Mouse (Mus musculus) heart, adult 2 months (tissue): ENCODE results near the gene Slc30a4. TPM values are rescaled to one million over a fixed set of nuclear protein-coding genes. Genes with fewer than 3 reads are reported as not detected.

Experiments used
- DNase-seq, 2 experiments: peaks; one replicate each; pipeline ENCODE4 v3.0.0; 2021
- H3K27ac ChIP-seq: fragments of 200-600 bp; 2 replicates; pipeline ENCODE4 v1.8.1; 2022
- H3K27me3 ChIP-seq: fragments of 200-500 bp; 2 replicates; pipeline ENCODE4 v1.6.1; 2012; ENCODE audit warnings: mild to moderate bottlenecking, low read length, inconsistent platforms, mixed read lengths; ENCODE audit not compliant: control insufficient read depth, insufficient read depth
- H3K36me3 ChIP-seq: fragments of 200-500 bp; 2 replicates; pipeline ENCODE4 v1.6.1; 2012; ENCODE audit warnings: low read length, inconsistent platforms; ENCODE audit not compliant: control insufficient read depth, insufficient read depth
- H3K4me1 ChIP-seq: fragments of 200-500 bp; 2 replicates; pipeline ENCODE4 v1.6.1; 2011; ENCODE audit warnings: low read length; ENCODE audit not compliant: control insufficient read depth, insufficient read depth
- H3K4me3 ChIP-seq: fragments of 200-600 bp; 2 replicates; pipeline ENCODE4 v1.8.1; 2022
- H3K79me2 ChIP-seq: fragments of 200-500 bp; replicated peaks from 2 replicates; pipeline ENCODE4 v1.6.1; 2012; ENCODE audit warnings: mild to moderate bottlenecking, inconsistent platforms, low read length, moderate library complexity, mixed read lengths; ENCODE audit not compliant: control insufficient read depth, insufficient read depth
- H3K9ac ChIP-seq: fragments of 200-500 bp; 2 replicates; pipeline ENCODE4 v1.6.1; 2012; ENCODE audit warnings: low read depth, mild to moderate bottlenecking, control low read depth, inconsistent platforms, low read length, mixed read lengths
- CTCF ChIP-seq: fragments of 200-600 bp; IDR thresholded peaks from 2 replicates; pipeline ENCODE4 v1.8.1; 2022; ENCODE audit warnings: antibody characterized with exemption, mild to moderate bottlenecking, moderate library complexity
- EP300 ChIP-seq: fragments of 200-500 bp; IDR thresholded peaks from 2 replicates; pipeline ENCODE4 v1.6.1; 2011; ENCODE audit warnings: low read depth, low read length, control low read depth; ENCODE audit not compliant: insufficient read depth
- POLR2A ChIP-seq: fragments of 200-500 bp; IDR thresholded peaks from 2 replicates; pipeline ENCODE4 v1.6.1; 2011; ENCODE audit warnings: mild to moderate bottlenecking, low read depth, low read length, control low read depth; ENCODE audit not compliant: insufficient read depth
- WGBS: fragments of 180-500 bp; shearing (Covaris S2); methylation state at CpG from one replicate; pipeline ENCODE4 v1.1.7; 2018; 5-methylcytosine and 5-hydroxymethylcytosine counted together
- intact Hi-C: fragments of 180-260 bp; cut with DNase I; formaldehyde crosslinking; loops from one replicate; pipeline ENCODE4 v1.15.1; 2025
- long read RNA-seq: library from polyadenylated mRNA; stranded (forward); transcript quantifications from one replicate; pipeline ENCODE4 v2.0.0, GENCODE M21; 2021
- polyA plus RNA-seq: library from polyadenylated mRNA; depleted of rRNA; stranded (reverse); fragments of >200 nt; gene quantifications from 2 replicates; pipeline ENCODE4 v1.2.3, GENCODE M21; 2012; rRNA removed
- total RNA-seq, 2 experiments: library from RNA; stranded (reverse); gene quantifications; 2 replicates each; pipeline ENCODE4 v1.2.3; 2021

The Slc30a4 gene
- 1 to 10 TPM; 7.9 to 9.2 TPM for total RNA-seq
- polyA plus RNA-seq = 3.2 and 6.9 TPM in 2 replicates
- long read RNA-seq, full-length matches to known transcripts = 5 of 6 reads
- long read RNA-seq, partial matches to known transcripts = 0 of 6 reads
- long read RNA-seq, other reads (novel, unspliced or antisense) = 1 of 6 reads

- DNase-seq = peak; percentile 87 to 90
- under 1% methylated on average over 105 of the region's 111 CpGs for WGBS
- H3K4me3 ChIP-seq = peak within 1 kb of the TSS; percentile 89
- H3K9ac ChIP-seq = peak within 1 kb of the TSS; percentile 73
- TF ChIP-seq CTCF = peak; percentile 23
- no peak for TF ChIP-seq EP300
- intact Hi-C loops = loop anchor here (1.0 to 2.0 kb wide), 3 partner anchors 36 to 72 kb away; partner anchors contain the start of gene Bloc1s6
- H3K79me2 ChIP-seq = no peaks in the 10 kb centered on the region
- H3K4me1 ChIP-seq = peaks cover 2% of the 10 kb centered on the region
- no peaks in the 10 kb centered on the region for H3K27me3 ChIP-seq
- peaks cover 9% of the 10 kb centered on the region for H3K36me3 ChIP-seq
- peak within 1 kb of the TSS; percentile 71 for H3K27ac ChIP-seq
Measured at GRCm38 (mm10) chr2:122702181-122703036, at the start of gene Slc30a4. Slc30a4 (minus strand) TSS chr2:122702663.

GRCm38 (mm10) chr2:122746461-122746860 is 44.0 kb upstream of the Slc30a4 start:
- H3K79me2 ChIP-seq = no peaks in the 10 kb centered on the region
- peak overlapping the region; percentile 80 for H3K27ac ChIP-seq
- TF ChIP-seq EP300 (0 out of 2 replicates have a peak, but pooled peaks have one; percentile 19), CTCF (no peak), POLR2A (no peak; the same call in 1 of the 2 replicates)
- peak; percentile 34 to 38 for DNase-seq
- intact Hi-C loops = loop anchor here (2.0 to 10.0 kb wide), 2 partner anchors 44 to 372 kb away; partner anchors contain the start of gene Slc30a4
- H3K9ac ChIP-seq = no peak overlapping the region
- no peaks in the 10 kb centered on the region for H3K27me3 ChIP-seq
- H3K4me3 ChIP-seq = peak overlapping the region; percentile 25
- WGBS = 53% methylated on average over 9 of the region's 9 CpGs
- H3K4me1 ChIP-seq = peaks cover 1% of the 10 kb centered on the region; the same call in 1 of the 2 replicates
- H3K36me3 ChIP-seq = peaks cover 5% of the 10 kb centered on the region; the same call in 1 of the 2 replicates

- Histone ChIP-seq H3K4me3 (peak overlapping the region; percentile 82), H3K27ac (peak overlapping the region; percentile 97), H3K4me1 (peaks cover 3% of the 10 kb centered on the region), H3K79me2 (peaks cover 5% of the 10 kb centered on the region; the same call in 1 of the 2 replicates), H3K36me3 (peaks cover 6% of the 10 kb centered on the region), H3K27me3 (peaks cover 2% of the 10 kb centered on the region; the same call in 1 of the 2 replicates), H3K9ac (peak overlapping the region; percentile 100)
- intact Hi-C loops = no loop called here
- TF ChIP-seq POLR2A (no peak), CTCF (no peak), EP300 (no peak)
- DNase-seq = no peak
- WGBS = 13% methylated on average over 7 of the region's 7 CpGs
Measured at GRCm38 (mm10) chr2:122739023-122739422, 36.6 kb upstream of the Slc30a4 start.

GRCm38 (mm10) chr2:122737894-122738830 is 35.7 kb upstream of the Slc30a4 start, which contains the start of gene Bloc1s6:
Bloc1s6 (plus strand) TSS chr2:122738503.
- no peak for TF ChIP-seq CTCF
- 0 out of 2 replicates have a peak, but pooled peaks have one; percentile 34 for TF ChIP-seq EP300
- peak; percentile 88 for TF ChIP-seq POLR2A
- peaks cover 2% of the 10 kb centered on the region; the same call in 1 of the 2 replicates for H3K27me3 ChIP-seq
- intact Hi-C loops = loop anchor here (1.0 kb wide), 1 partner anchor 36 kb away; the partner anchor contains the start of gene Slc30a4
- H3K4me1 ChIP-seq = peaks cover 3% of the 10 kb centered on the region
- WGBS = 1% methylated on average over 55 of the region's 59 CpGs
- peaks cover 6% of the 10 kb centered on the region for H3K36me3 ChIP-seq
- H3K9ac ChIP-seq = peak within 1 kb of the TSS; percentile 100
- H3K4me3 ChIP-seq = peak within 1 kb of the TSS; percentile 82
- peak within 1 kb of the TSS; percentile 97 for H3K27ac ChIP-seq
- peak; percentile 91 to 92 for DNase-seq
- peaks cover 5% of the 10 kb centered on the region; the same call in 1 of the 2 replicates for H3K79me2 ChIP-seq

- H3K27me3 ChIP-seq = peaks cover 2% of the 10 kb centered on the region; the same call in 1 of the 2 replicates
- no peak overlapping the region for H3K4me3 ChIP-seq
- intact Hi-C loops = no loop called here
- TF ChIP-seq POLR2A = no peak
- H3K4me1 ChIP-seq = no peaks in the 10 kb centered on the region
- DNase-seq = no peak
- H3K9ac ChIP-seq = no peak overlapping the region
- WGBS = 43% methylated on average over 2 of the region's 2 CpGs
- H3K79me2 ChIP-seq = no peaks in the 10 kb centered on the region
- no peaks in the 10 kb centered on the region for H3K36me3 ChIP-seq
- no peak overlapping the region for H3K27ac ChIP-seq
Measured at GRCm38 (mm10) chr2:122731456-122731855, 29.0 kb upstream of the Slc30a4 start.
